Mouse (Mus musculus) adrenal gland (tissue): ENCODE measurements around the gene Mdfi.
"Not testable (repeated sequence)": the region's sequence is repeated elsewhere in the genome, so short reads cannot be mapped to it uniquely, and the experiment has no call there.

Experiments used
- intact Hi-C: fragments of 180-260 bp; cut with DNase I; formaldehyde crosslinking; loops from one replicate; pipeline ENCODE4 v1.15.1; 2025
- long read RNA-seq, 2 experiments: library from polyadenylated mRNA; unstranded; transcript quantifications; one replicate each; pipeline ENCODE4 v2.0.0; 2020; ENCODE audit warnings: borderline replicate concordance in 1 of 2; ENCODE audit not compliant: insufficient replicate concordance in 1 of 2

Gene Mdfi
- long read RNA-seq, experiment 1 = 0 reads
- long read RNA-seq, experiment 2 = 0 reads

GRCm38 (mm10) chr17:47834482-47834767 is at the start of gene Mdfi:
TSS of gene Mdfi (minus strand) at chr17:47834691.
- intact Hi-C loops = no loop called here

DNA sequence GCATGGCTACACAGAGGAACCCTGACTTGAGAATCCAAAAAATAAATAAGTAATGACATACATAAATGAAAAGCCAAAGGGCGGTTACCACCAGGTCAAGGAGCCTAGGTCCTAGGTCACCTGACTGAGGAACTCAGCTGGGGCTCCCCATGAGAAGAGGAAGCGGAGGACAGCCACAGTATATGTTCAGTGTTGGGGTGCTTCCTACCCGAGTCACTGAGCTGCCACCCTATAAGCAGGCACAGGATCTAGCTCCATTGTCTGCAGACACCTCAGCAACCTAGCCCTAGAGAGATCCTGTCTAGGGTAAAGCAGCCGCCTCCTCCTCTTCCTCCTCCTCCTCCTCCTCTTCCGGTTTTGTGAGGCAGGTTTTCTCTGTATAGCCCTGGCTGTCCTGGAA is 48.6 kb upstream of the Mdfi start:
- intact Hi-C loops = no loop called here

- intact Hi-C loops = no loop called here
Measured at GRCm38 (mm10) chr17:47881330-47881729, 46.8 kb upstream of the Mdfi start.

GRCm38 (mm10) chr17:47879207-47879606 is 44.7 kb upstream of the Mdfi start:
- intact Hi-C loops = no loop called here

- intact Hi-C loops = no loop called here
Measured at GRCm38 (mm10) chr17:47878378-47879089, 44.0 kb upstream of the Mdfi start.

- intact Hi-C loops = no loop called here
Measured at GRCm38 (mm10) chr17:47877715-47878377, 43.4 kb upstream of the Mdfi start.

GRCm38 (mm10) chr17:47876776-47877714 is 42.6 kb upstream of the Mdfi start:
- intact Hi-C loops = no loop called here

DNA sequence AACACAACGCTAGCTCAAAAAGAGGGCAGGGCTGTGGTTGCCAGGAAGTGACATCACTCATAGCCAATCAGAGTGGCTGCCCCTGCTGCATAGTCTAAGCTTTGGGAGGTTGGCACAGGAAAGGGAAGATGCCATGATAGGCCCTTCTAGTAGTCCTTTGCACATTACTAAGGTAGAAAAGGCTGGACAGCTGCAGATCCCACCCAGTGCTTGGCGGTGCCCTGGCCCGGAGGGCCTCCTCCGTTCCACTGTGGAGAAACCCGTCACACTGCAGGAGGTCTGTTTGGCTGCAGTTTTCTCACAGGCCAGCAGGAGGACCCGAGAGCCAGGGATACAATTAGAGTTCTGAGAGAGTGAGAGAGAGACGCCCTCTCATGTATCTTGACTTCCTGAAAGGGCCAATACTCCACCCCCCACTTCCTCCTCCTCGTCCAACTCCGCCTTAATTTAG is 38.9 kb upstream of the Mdfi start:
- intact Hi-C loops = loop anchor here (1.0 kb wide), 1 partner anchor 228 kb away; no protein-coding TSS in a partner anchor

DNA sequence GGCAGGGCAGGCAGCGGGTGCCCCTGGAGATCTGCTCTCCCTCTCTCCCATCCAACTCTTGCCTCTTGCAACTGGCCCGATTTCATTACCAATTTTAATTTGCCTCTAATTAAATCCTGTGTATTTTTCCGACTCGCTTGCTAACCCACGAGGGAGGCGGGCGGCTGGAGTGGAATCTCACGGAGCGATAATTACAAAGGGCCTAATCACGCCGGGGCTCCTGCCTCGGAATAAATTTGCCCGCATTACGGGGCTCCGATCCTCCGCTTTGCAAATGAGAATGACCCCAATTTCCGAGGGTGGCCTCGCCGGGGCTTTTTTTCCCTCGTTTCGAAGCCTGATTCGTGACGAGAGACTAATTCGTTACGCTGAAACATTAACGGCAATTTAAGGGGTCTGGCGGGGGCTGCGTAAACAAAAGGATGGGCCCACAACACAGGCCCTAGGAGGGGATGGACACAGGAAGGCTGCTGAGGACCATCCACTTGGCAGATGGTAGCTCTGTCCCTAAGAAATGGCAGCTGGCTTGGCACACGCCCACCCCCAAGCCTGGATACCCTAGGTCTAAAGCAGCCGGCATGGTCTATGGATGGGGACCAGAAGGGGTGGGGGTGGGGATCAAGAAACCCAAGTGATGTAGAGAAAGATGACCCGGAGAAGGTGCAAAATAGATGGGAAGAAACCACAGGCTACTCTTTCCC is 38.0 kb upstream of the Mdfi start:
- intact Hi-C loops = loop anchor here (1.0 kb wide), 1 partner anchor 229 kb away; no protein-coding TSS in a partner anchor

- intact Hi-C loops = no loop called here
Measured at GRCm38 (mm10) chr17:47869874-47870273, 35.4 kb upstream of the Mdfi start.

DNA sequence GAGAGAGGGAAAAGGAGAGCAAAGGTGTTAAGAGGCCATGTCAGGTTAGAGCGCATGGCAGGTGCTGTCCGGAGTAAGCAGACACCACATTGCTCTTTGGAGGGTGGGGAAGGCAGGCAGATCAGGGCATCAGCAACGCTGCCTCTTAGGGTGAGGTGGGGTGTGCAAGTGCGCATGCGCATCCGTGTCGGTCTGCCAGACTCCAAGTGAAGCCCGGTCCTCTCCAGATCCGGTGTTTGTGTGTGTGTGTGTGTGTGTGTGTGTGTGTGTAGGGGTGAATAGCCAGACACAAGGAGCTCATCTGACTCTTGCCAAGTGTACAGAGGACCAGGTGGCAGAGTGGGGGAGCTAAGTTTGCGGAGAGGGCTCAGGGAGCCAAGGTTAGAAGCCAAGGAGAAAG is 31.5 kb upstream of the Mdfi start:
- intact Hi-C loops = no loop called here

DNA sequence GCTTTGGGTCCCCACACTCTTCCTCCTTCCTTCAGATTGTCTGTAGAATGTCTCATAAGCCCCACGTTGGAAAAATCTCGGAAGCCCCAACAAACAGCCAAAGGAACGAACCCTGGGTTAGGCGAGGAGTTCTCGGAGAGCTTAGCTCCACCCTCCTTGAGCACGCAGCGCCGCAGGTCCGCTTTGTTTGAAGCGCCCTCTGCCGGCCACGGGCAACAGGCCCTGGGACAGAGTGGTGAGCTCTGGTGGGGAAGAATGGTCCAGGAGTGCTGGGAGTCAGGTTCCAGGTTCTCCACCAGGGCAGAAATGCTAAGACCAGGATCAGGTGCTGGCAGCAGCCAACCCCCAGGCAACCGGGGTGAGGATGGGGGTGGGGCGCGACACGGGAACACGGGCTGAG is 30.0 kb upstream of the Mdfi start:
- intact Hi-C loops = loop anchor here (1.0 kb wide), 1 partner anchor 71 kb away; no protein-coding TSS in a partner anchor

GRCm38 (mm10) chr17:47863437-47863836 is 28.9 kb upstream of the Mdfi start:
- intact Hi-C loops = no loop called here

DNA sequence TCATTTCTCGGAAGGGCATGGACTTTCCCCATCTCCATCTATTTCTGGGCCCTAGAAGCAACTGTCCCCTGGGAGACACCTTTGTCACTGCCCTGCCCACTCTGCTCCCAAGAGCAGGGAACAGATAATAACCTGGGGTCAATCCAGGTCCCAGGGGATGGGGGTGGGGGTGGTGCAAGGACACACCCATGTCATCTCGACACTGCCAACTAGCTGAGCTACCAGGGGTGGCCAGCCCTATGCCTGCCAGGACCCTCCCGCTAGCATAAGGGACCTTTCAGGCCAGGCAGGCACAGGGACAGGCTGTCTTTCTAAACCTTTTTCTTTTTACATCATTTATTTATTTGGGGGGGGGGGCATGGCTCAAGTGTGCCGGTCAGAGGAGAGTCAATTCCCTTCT is 28.5 kb upstream of the Mdfi start:
- intact Hi-C loops = no loop called here

DNA sequence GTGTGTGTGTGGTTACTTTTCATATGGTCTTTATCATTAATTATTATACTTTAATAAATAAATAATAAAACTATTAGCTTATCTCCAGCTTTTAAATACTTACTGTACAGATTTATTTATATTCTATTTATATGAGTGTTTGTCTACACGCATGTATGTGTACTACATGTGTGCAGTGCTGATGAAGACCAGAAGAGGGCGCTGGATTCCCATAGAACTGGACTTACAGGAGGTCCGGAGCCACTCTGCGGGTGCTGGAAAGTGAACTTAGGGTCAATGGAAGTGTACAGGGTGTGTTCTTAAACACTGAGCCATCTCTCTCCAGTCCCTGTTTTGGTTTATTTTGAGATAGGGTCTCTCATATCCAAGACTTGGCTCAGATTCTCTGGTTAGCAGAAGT is 21.1 kb upstream of the Mdfi start:
- intact Hi-C loops = no loop called here

GRCm38 (mm10) chr17:47854908-47855307 is 20.4 kb upstream of the Mdfi start:
- intact Hi-C loops = no loop called here

DNA sequence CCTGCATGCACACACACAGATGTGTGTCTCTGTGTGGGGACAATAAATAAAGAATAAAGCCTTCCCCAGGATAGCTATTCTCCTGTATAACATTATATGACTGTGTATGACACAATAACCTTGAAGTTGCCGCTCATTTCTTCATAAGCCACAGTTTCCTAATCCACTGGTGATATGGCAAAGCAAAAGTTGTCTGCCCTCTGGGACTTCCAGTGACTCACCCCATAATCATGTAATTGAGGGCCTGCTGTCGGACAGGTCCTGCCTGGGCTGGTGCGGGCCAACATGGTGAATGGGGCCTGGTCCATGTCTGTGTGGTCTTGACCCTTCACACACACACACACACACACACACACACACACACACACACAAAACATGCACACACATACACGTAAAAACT is 19.3 kb upstream of the Mdfi start:
- intact Hi-C loops = no loop called here

DNA sequence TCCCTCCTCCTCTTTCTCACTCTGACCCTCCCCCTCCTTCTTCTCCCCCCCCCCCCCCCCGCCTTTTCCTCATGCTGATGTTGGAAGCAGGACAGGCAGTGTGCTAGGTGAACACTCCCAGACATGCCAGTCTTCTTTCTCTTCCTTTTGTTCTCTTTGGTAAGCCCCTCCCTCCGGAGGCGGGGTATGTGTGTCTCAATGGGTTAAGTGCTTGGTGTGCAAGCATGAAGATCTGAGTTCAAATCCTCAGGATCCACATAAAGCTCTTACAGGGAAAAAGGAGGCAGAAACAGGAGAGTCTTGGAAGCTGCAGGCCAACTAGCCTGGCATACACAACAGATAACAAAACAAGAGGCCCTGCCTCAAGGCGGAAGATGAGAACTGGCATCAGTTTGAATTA is 18.8 kb upstream of the Mdfi start:
- intact Hi-C loops = no loop called here

GRCm38 (mm10) chr17:47851798-47852360 is 17.4 kb upstream of the Mdfi start:
- intact Hi-C loops = not testable (repeated sequence)

- intact Hi-C loops = no loop called here
Measured at GRCm38 (mm10) chr17:47850639-47851314, 16.3 kb upstream of the Mdfi start.
